Mouse (Mus musculus) MEL-GATA-1-ER (cell line): ENCODE measurements around the gene Sparc.

Experiments used
- DNase-seq: peaks from one replicate; pipeline ENCODE4 v3.0.0-alpha.2; 2012; ENCODE audit warnings: low read depth; ENCODE audit errors: extremely low read depth

The Sparc gene

GRCm38 (mm10) chr11:55407133-55407532 is 15.8 kb downstream of the Sparc start:
- no peak for DNase-seq

GRCm38 (mm10) chr11:55405601-55406469 is 17.1 kb downstream of the Sparc start:
- DNase-seq = no peak

- no peak for DNase-seq
Measured at GRCm38 (mm10) chr11:55404659-55405457, 18.1 kb downstream of the Sparc start.

GRCm38 (mm10) chr11:55400863-55401262 is 22.1 kb downstream of the Sparc start:
- no peak for DNase-seq

- no peak for DNase-seq
Measured at GRCm38 (mm10) chr11:55398371-55398770, 24.6 kb downstream of the Sparc start.

- DNase-seq = no peak
Measured at GRCm38 (mm10) chr11:55397441-55397840, 25.5 kb downstream of the Sparc start.

- DNase-seq = no peak
Measured at GRCm38 (mm10) chr11:55397036-55397435, 25.9 kb downstream of the Sparc start.

GRCm38 (mm10) chr11:55395073-55395642 is 27.8 kb downstream of the Sparc start:
- DNase-seq = no peak

- DNase-seq = no peak
Measured at GRCm38 (mm10) chr11:55394592-55394991, 28.4 kb downstream of the Sparc start.

- no peak for DNase-seq
Measured at GRCm38 (mm10) chr11:55392474-55392873, 30.5 kb downstream of the Sparc start.

GRCm38 (mm10) chr11:55389778-55390177 is 33.2 kb downstream of the Sparc start:
- peak; percentile 14 for DNase-seq

- DNase-seq = no peak
Measured at GRCm38 (mm10) chr11:55387576-55387975, 35.4 kb downstream of the Sparc start.

GRCm38 (mm10) chr11:55386424-55387063 is 36.4 kb downstream of the Sparc start:
- peak; percentile 68 for DNase-seq

- DNase-seq = no peak
Measured at GRCm38 (mm10) chr11:55383463-55384045, 39.4 kb downstream of the Sparc start.

- DNase-seq = peak; percentile 51
Measured at GRCm38 (mm10) chr11:55380908-55381307, 42.1 kb downstream of the Sparc start.

GRCm38 (mm10) chr11:55378371-55378770 is 44.6 kb downstream of the Sparc start:
- DNase-seq = no peak

GRCm38 (mm10) chr11:55373838-55374237 is 49.1 kb downstream of the Sparc start:
- peak; percentile 20 for DNase-seq

GRCm38 (mm10) chr11:55373373-55373772 is 49.6 kb downstream of the Sparc start:
- DNase-seq = peak; percentile 58

- no peak for DNase-seq
Measured at GRCm38 (mm10) chr11:55372001-55372400, 51.0 kb downstream of the Sparc start.

- no peak for DNase-seq
Measured at GRCm38 (mm10) chr11:55369093-55369471, 53.9 kb downstream of the Sparc start.
